In the genomic region with DNA sequence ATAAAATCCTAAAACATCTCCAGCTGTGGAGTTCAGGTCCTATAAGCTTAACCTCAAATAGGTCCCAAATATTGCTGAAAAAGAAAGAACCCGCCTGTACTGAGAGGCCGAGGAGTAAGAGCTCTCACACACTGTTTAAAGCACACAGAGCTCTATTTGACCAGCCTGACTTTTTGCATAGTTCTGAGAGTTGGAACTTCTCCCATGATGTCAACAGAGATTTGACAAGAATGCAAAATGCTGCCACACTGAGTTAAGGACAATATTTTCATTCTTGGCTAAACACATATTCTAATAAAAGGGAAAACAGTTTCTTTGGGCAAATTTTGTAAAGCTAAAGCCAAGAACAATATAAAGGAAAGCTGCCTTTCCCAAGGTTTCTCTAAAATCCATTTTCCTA, we compare ENCODE assay signal across 24 mouse cellular contexts. TPM values are rescaled to one million over a fixed set of nuclear protein-coding genes. Genes with fewer than 3 reads are reported as not detected.
"Had no signal": no experiment of that assay in that cellular context is flagged by ENCODE, and none has a peak within 500 bp of the region (broad histone marks: within the 10 kb centered on the region; RNA-seq: fewer than 3 reads in every experiment).

No protein-coding gene starts in this region.

- H3K4me1 ChIP-seq: liver, embryonic 12.5 days had no signal

- DNase-seq: kidney, postnatal 25 days; layer of hippocampus, postnatal 36 days; lung, adult 18-20 months; lung, postnatal 4 days; midbrain, embryonic 14.5 days; thymus, adult 18-20 months; thymus, postnatal 36 days had no signal

- H3K27me3 ChIP-seq: liver, embryonic 12.5 days; liver, embryonic 15.5 days had no signal

- H3K27ac ChIP-seq: kidney, postnatal 0 days; left cerebral cortex, adult 2 months; liver, embryonic 12.5 days; liver, embryonic 15.5 days had no signal

- H3K4me3 ChIP-seq: left cerebral cortex, adult 2 months; liver, embryonic 12.5 days; liver, embryonic 15.5 days had no signal

- H3K4me2 ChIP-seq: liver, embryonic 12.5 days; liver, embryonic 15.5 days; midbrain, embryonic 11.5 days had no signal

- H3K9me3 ChIP-seq: liver, embryonic 12.5 days; liver, embryonic 15.5 days had no signal

- ATAC-seq: liver, embryonic 12.5 days had no signal

- H3K9ac ChIP-seq: liver, embryonic 12.5 days; liver, embryonic 15.5 days had no signal

RNA-seq across cellular contexts. Expression of a gene that starts 8.8 kb away (rescaled TPM):
- total RNA-seq: layer of hippocampus, adult 8-10 months; layer of hippocampus, postnatal 10 days; layer of hippocampus, postnatal 36 days; left cerebral cortex, adult 2 months; left cerebral cortex, postnatal 10 days; left cerebral cortex, postnatal 36 days; megakaryocyte progenitor cell, adult 5-6 weeks; megakaryocyte-erythroid progenitor cell, adult 5-6 weeks; midbrain, postnatal 0 days had no signal
- polyA plus RNA-seq: large intestine, adult 2 months; small intestine, adult 2 months; spleen, adult 2 months; testis, adult 2 months; urinary bladder, adult 2 months had no signal
